Mouse (Mus musculus): ENCODE data around the gene Swi5.
"Not testable (repeated sequence)": the region's sequence is repeated elsewhere in the genome, so short reads cannot be mapped to it uniquely, and the experiment has no call there.

Gene Swi5

GRCm38 (mm10) chr2:32311443-32312317, 23.8 kb upstream of the Swi5 start:
- in situ Hi-C loops (cut with MboI, MseI) = no loop called here

DNA sequence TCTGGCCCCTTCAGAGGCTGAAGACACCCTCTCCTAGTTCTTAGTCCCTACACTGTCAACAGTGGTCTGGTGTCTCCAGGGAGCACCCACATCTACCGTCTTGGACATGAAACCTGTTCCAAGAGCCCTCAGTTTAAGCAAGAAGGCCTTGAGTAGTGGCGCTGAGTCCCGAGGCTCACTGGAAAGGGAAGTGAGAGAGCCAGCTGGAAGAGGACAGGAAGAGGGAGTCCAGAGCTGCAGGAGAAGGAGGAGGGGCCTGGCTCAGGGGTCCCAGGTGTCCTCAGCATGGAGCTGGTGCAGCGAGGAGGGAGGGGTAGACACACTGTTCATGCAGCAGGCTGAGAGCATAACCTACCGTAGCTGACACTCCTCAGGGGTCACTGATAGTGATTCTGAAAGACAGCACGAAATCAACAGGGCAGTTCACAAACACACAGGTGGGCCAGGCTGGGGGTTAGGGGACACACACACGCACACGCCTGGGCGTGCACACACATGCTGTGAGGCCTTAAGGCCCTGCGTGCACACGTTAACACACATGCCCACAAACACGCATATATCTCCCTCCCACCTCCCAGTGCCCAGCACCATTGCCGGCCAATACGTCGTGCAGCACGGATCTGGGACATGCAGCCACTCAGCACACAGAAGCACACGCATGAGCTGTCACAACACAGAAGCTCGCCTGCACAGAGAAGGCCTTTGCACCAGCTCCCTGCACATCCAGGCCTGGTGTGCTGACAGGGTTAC, 22.4 kb upstream of the Swi5 start:
- in situ Hi-C loops (cut with MboI, MseI) = no loop called here

DNA sequence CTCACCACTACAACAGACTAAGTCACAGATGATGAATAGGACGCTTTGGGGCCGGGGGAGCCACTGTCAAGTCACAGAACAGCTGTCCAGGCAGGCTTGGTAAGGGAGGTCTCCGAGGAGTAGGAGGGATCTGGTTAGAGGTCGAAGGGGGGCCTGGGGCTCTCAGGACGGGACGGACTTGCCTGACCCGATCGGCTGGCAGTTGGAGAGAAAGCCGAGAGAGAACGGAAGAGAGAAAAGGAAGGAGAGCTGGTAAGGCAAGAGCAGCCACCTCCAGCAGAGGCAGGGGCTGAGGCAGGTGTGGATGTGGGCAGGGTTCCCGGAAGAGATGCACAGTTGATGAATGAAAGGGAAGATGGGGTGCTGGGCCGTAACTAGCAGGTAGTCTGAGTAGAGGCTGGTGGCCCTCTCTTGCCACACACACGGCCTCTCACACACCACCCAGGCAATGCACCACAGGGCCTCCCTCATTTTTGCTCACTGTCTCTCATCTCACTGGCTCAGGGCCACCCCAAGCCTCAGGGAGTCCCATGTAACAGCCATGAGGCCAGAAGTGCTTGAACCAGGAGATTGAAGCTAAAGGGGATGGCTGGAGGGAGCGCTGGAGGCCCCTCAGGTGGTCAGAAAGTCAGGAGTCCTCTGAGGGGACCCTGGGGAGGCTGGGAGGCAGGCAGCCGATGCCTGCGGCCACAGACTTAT, 21.1 kb upstream of the Swi5 start:
- in situ Hi-C loops (cut with MboI, MseI) = loop anchor here in 1 of 2 experiments (5.0 kb wide), 1 partner anchor 38 kb away; no protein-coding TSS in a partner anchor

DNA sequence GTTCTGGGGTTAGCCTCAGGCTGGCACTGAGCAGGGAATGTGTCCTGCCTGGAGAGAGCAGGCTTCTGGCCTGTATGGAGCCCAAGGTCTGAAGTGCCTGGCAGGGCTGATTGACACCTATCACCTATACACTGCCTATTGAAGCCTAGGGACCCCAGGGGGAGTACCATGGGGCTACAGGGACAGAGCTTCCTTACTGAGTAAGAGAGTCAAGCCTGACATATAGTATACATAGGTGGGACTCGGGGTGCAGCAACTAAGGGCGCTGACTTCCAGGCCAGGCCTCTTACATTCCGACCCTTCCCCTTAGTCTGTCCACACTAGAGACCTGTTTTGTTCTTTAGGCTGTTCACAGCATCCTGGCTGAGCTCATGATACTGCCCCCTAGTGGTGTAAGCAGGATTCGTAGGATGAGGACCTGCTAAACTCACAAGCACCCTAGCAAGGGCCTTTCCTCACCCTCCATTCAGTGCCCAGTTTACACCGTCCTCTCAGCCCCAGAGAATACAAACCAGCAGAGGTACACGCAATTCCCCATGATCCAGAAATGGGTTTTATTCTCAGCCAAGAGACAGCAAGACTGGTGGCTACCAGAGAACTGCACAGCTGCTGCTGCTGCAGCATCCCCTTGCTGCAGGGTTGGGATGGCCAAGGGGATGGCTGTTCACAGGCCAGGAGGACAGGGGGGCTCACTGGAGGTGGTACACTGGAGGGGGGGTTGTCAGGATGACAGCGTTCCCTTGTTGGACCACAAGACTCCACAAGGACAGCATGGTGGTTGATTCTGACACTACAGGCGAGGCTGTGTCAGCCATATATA, 20.3 kb upstream of the Swi5 start:
- in situ Hi-C loops (cut with MboI, MseI) = loop anchor here in 1 of 2 experiments (5.0 kb wide), 1 partner anchor 39 kb away; no protein-coding TSS in a partner anchor

DNA sequence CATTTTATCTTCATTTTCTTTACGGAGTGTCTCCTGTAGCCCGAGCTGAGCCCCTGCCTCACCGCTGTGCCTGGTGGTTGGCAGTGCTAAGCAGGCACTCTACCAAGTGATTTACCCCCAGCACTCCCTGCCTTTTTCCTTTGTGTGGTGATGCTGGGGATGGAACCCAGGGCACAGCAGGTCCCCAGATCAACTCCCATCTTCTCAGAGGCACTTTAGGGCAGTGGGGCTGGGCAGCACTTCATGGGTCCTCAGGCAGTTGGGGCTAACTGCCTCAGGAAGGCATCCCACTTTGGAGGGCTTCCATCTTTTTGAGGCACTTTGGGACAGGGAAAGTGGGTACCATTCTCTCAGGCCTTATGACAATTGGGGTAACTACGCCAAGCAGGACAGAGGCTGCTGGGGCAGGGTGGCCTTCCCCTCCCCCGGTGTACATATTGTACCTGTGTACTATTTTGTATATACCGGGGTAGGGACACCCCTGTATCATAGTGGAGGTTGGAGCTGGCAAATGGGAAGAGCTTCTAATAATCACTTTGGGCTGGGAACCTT, 19.4 kb upstream of the Swi5 start:
- in situ Hi-C loops (cut with MboI, MseI) = loop anchor here in 1 of 2 experiments (5.0 kb wide), 1 partner anchor 40 kb away; no protein-coding TSS in a partner anchor

- in situ Hi-C loops (cut with MboI, MseI) = loop anchor here in 1 of 2 experiments (5.0 kb wide), 1 partner anchor 41 kb away; no protein-coding TSS in a partner anchor
Observed at GRCm38 (mm10) chr2:32306176-32306575, 18.3 kb upstream of the Swi5 start.

- in situ Hi-C loops (cut with MboI, MseI) = loop anchor here in 1 of 2 experiments (5.0 kb wide), 1 partner anchor 42 kb away; no protein-coding TSS in a partner anchor
Observed at GRCm38 (mm10) chr2:32305668-32306067, 17.8 kb upstream of the Swi5 start.

DNA sequence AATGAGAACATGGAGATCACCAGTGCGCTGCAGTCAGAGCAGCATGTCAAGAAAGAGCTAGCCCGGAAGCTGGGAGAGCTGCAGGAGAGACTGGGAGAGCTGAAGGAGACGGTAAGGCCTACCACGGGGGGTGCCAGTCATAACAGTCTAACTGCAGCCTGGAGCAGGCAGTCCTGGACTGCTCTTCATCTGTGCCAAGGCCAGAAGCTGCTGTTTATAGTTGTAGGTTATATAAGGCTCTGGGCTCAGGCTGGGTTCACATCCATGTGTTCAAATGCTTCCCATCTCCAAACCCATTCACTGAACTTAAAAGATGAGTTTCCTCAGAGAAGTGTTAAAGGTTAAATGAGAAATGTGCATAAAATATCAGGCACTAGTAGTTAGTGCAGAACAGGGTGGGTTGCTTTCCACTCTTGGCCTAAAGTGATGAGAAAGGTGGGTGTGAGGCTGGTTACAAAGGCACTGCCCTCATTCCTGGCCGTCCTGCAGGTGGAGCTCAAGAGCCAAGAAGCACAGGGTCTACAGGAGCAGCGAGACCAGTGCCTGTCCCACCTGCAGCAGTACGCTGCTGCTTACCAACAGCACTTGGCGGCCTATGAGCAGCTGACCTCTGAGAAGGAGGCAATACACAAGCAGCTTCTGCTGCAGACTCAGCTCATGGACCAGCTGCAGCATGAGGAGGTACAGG, 16.4 kb upstream of the Swi5 start:
- in situ Hi-C loops (cut with MboI, MseI) = no loop called here

DNA sequence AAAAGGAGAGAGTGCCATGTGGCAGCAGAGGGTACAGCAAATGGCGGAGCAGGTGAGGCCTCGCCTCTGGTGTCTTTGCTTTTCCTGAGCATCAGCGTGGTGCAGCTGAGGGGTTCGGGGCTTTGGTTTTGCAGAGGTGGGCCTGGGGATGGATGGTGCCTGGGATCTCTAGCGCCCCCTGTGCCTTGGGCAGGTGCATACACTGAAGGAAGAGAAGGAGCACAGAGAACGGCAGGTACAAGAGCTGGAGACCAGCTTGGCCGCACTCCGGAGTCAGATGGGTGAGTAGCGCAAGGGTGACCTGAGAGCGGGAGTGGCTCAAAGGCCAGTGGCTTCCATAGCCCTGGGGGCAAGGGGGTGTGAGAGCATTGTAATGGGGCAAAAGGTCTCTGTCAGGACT, 15.1 kb upstream of the Swi5 start:
- in situ Hi-C loops (cut with MboI, MseI) = no loop called here

DNA sequence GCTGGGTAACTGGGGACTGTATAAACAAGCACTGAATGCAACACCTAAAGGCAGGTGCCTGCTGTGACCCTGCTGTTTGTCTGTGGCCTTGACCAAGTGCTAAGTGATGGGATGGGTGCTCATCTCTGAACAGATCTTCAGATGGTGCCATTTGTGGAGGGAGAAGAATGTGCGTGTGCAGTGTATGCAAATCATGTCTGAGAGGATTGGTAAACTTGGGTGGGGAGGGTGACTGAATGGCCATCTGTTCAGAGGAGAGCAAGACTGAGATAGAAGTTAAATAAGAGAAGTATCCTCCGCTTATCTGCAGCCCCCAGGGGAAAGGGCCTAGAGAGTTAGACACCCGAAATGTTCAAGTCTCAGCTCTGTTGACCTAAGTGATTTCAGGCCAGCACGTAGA, 11.6 kb upstream of the Swi5 start:
- in situ Hi-C loops (cut with MboI, MseI) = no loop called here

GRCm38 (mm10) chr2:32295842-32296241, 8.0 kb upstream of the Swi5 start:
- in situ Hi-C loops (cut with MboI, MseI) = not testable (repeated sequence)

GRCm38 (mm10) chr2:32295285-32295684, 7.4 kb upstream of the Swi5 start:
- in situ Hi-C loops (cut with MboI, MseI) = no loop called here

DNA sequence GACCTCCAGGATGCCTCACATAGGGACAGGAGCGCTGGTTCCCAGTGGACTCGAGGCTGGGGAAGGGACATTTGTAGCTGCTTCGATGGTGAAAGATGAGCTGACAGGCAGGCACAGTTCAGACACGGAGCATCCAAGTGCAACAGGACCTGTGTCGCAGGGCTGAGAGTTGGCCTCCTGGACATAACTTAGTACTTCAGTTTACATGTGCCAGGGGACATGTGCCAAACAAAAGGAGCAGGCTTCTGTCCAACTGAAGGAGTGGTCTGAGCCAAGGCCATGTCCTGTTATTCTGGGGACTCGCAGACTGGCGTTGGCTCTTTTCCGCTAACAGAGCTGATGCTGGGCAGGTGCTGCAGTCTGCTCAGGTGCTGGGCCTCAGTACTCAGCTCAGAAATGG, 6.5 kb upstream of the Swi5 start:
- in situ Hi-C loops (cut with MboI, MseI) = no loop called here

DNA sequence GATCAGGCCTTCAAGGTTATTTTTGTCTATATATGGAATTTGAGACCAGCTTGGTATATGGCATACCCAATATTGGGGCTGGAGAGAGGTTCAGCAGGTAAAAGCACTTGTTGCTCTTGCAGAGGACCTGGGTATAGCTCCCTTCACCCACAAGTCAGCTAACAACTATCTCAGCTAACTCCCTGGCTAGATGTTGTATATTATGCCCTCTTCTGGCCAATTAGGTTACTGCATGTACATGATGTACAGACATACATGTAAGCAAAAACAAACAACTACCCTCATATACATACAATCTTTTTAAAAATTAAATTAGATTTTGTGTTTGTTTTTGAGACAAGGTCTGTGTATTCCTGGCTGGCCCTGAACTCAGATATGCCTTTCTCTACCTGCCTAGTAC, 1.7 kb upstream of the Swi5 start:
- in situ Hi-C loops (cut with MboI, MseI) = no loop called here

DNA sequence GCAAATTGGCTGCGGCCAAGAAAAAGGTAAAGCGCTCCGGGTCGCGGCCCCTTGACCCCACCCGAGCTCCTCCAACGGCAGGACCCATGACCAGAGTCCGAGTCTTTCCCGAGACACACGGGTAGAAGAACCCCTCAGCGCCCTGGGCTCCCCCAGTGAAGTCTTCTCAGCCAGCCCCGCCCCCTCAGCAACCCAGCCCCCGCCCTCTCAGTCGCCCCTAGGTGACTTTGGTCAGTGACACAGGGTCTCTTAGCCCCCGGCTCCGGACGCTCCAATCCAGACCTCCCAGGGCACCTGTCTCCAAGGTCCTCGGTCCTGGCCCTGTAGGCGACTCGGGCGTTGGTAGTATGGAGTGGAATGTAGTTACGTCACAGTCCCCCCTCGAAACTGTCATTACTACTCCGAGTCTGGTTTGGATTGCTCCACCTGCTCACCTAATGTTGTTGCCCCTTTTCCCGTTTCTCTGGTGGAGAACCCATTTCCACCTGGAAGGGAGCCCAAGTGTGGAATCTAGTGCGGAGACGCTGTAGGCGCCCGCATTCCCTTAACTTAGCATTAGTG, 576 bp upstream of the Swi5 start:
- in situ Hi-C loops (cut with MboI, MseI) = no loop called here

DNA sequence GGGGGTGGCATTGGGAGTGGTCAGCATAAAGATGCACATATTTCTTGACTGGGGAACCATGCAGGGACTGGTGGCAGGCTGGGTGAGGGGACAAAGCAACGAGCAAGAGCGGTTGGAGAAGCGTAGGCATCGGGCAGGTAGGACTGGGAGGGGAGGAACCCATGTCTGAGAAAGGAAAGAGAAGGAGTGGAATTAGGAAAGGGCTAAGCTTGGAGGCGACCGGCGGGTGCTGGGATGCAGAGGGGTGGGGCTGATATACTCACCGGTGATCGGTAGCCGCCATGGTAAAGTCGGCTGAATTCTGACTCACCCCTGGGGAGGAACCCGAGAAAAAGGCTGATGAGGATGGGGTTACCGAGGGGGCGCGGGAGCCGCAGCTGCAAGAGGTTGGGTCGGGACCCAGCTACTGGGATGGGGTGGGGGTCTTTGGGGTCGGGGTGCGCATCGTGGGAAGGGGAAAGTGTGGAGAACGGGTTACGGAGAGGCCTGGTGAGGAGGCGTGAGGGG, 488 bp downstream of the Swi5 start, which contains the start of gene Golga2:
Gene Golga2 (plus strand): TSS at position 51 of the 507 bp plus-strand sequence.
- in situ Hi-C loops (cut with MboI, MseI) = no loop called here

- in situ Hi-C loops (cut with MboI, MseI) = no loop called here
Observed at GRCm38 (mm10) chr2:32283986-32284385, 3.9 kb downstream of the Swi5 start.

- in situ Hi-C loops (cut with MboI, MseI) = no loop called here
Observed at GRCm38 (mm10) chr2:32282727-32283126, 5.1 kb downstream of the Swi5 start.

DNA sequence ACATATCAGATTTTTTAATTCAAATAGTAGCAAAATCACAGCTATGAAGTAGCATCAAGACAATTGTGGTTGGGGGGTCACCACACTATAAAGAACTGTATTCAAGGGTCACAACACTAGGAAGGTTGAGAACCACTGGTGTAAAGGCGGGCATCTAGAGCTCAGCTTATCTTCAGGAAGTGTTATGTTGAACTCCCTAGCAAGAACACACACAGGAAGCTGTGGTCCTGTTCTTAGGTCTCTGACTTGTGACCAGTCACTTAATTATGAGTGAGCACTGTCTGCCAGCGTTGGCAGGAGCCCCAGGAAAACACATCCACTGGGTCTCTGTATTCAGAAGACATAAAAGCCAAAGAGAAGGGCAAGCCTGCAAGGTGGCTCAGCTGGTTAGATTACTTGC, 5.6 kb downstream of the Swi5 start:
- in situ Hi-C loops (cut with MboI, MseI) = no loop called here
